Mouse (Mus musculus) stomach, embryonic 15.5 days (tissue): Measurements from ENCODE around the gene Hhat. TPM values are rescaled to one million over a fixed set of nuclear protein-coding genes. Genes with fewer than 3 reads are reported as not detected.
A peak's percentile ranks its signal among the peaks of the same experiment; 100 is the strongest.

Experiments
- ATAC-seq: fragments of 200-750 bp; cut with Nextera tagmentation; 2 replicates; pipeline ENCODE4 v1.8.0; 2017; ENCODE audit warnings: low read depth, moderate number of reproducible peaks, moderate TSS enrichment; ENCODE audit not compliant: insufficient read depth, low FRiP score
- H3K27ac ChIP-seq: fragments of 300-500 bp; sonication (generic); 2 replicates; pipeline ENCODE4 v1.5.1; 2015; ENCODE audit warnings: mild to moderate bottlenecking, inconsistent platforms
- H3K27me3 ChIP-seq: fragments of 300-500 bp; sonication (generic); replicated peaks from 2 replicates; pipeline ENCODE4 v1.6.1; 2015; ENCODE audit warnings: inconsistent platforms
- H3K36me3 ChIP-seq: fragments of 300-500 bp; sonication (generic); 2 replicates; pipeline ENCODE4 v1.6.1; 2015; ENCODE audit warnings: inconsistent platforms
- H3K4me1 ChIP-seq: fragments of 300-500 bp; sonication (generic); 2 replicates; pipeline ENCODE4 v1.6.1; 2015; ENCODE audit warnings: inconsistent platforms
- H3K4me2 ChIP-seq: fragments of 300-500 bp; sonication (generic); 2 replicates; pipeline ENCODE4 v1.6.1; 2015; ENCODE audit warnings: mild to moderate bottlenecking, inconsistent platforms
- H3K4me3 ChIP-seq: fragments of 300-500 bp; sonication (generic); replicated peaks from 2 replicates; pipeline ENCODE4 v1.5.1; 2015; ENCODE audit warnings: inconsistent platforms
- H3K9ac ChIP-seq: fragments of 300-500 bp; sonication (generic); 2 replicates; pipeline ENCODE4 v1.6.1; 2015; ENCODE audit warnings: inconsistent platforms
- H3K9me3 ChIP-seq: fragments of 300-500 bp; sonication (generic); 2 replicates; pipeline ENCODE4 v1.6.1; 2016; ENCODE audit warnings: inconsistent platforms
- WGBS: fragments of 180-500 bp; shearing (Covaris S2); methylation state at CpG from one replicate; pipeline ENCODE4 v1.1.7; 2015; 5-methylcytosine and 5-hydroxymethylcytosine counted together
- polyA plus RNA-seq: library from polyadenylated mRNA; unstranded; fragments of >200 nt; fragmentation: Nextera tagmentation; extraction: Ambion mirVana; gene quantifications from 2 replicates; pipeline ENCODE4 v1.2.1, GENCODE M21; 2015

The Hhat gene
- polyA plus RNA-seq, 1 experiment from 2014 or later, result 8.7 TPM

- H3K9ac ChIP-seq, result no peak overlapping the region
- WGBS, result 30% methylated on average over 6 of the region's 6 CpGs
- no peaks in the 10 kb centered on the region for H3K27me3 ChIP-seq
Observed at GRCm38 (mm10) chr1:192778869-192779514, 8.0 kb upstream of the Hhat start.

GRCm38 (mm10) chr1:192778206-192778605 is 7.2 kb upstream of the Hhat start:
- peak overlapping the region; percentile 67; the same call in 1 of the 2 replicates for H3K27ac ChIP-seq
- peaks cover 8% of the 10 kb centered on the region; the same call in 1 of the 2 replicates for H3K4me1 ChIP-seq
- no peak overlapping the region for H3K4me3 ChIP-seq
- H3K4me2 ChIP-seq, result no peak overlapping the region
- H3K27me3 ChIP-seq, result no peaks in the 10 kb centered on the region
- 86% methylated on average over 4 of the region's 4 CpGs for WGBS
- H3K9ac ChIP-seq, result no peak overlapping the region
- H3K36me3 ChIP-seq, result no peaks in the 10 kb centered on the region
- no peaks in the 10 kb centered on the region for H3K9me3 ChIP-seq
- ATAC-seq, result no peak

More at GRCm38 (mm10) chr1:192778869-192779514, 8.0 kb upstream of the Hhat start:
- H3K36me3 ChIP-seq, result no peaks in the 10 kb centered on the region
- no peaks in the 10 kb centered on the region for H3K9me3 ChIP-seq
- H3K27ac ChIP-seq, result peak overlapping the region; percentile 67
- H3K4me3 ChIP-seq, result no peak overlapping the region
- no peak overlapping the region for H3K4me2 ChIP-seq
- ATAC-seq, result no peak
- H3K4me1 ChIP-seq, result peaks cover 8% of the 10 kb centered on the region; the same call in 1 of the 2 replicates

- ATAC-seq, result peak; percentile 75
- Histone ChIP-seq H3K9me3 (no peaks in the 10 kb centered on the region), H3K27ac (peak overlapping the region; percentile 93), H3K9ac (no peak overlapping the region), H3K4me2 (peak overlapping the region; percentile 90), H3K27me3 (no peaks in the 10 kb centered on the region), H3K4me1 (peaks cover 12% of the 10 kb centered on the region; the same call in 1 of the 2 replicates), H3K4me3 (peak overlapping the region; percentile 62), H3K36me3 (no peaks in the 10 kb centered on the region)
- 12% methylated on average over 10 of the region's 10 CpGs for WGBS
Observed at GRCm38 (mm10) chr1:192770130-192770494, 911 bp downstream of the Hhat start.

GRCm38 (mm10) chr1:192765531-192765930 is 5.5 kb downstream of the Hhat start:
- ATAC-seq, result no peak
- Histone ChIP-seq H3K9ac (no peak overlapping the region), H3K27me3 (no peaks in the 10 kb centered on the region), H3K36me3 (no peaks in the 10 kb centered on the region), H3K4me2 (no peak overlapping the region), H3K4me1 (peaks cover 8% of the 10 kb centered on the region; the same call in 1 of the 2 replicates), H3K9me3 (no peaks in the 10 kb centered on the region), H3K27ac (no peak overlapping the region), H3K4me3 (no peak overlapping the region)
- WGBS, result 33% methylated on average over 4 of the region's 4 CpGs

DNA sequence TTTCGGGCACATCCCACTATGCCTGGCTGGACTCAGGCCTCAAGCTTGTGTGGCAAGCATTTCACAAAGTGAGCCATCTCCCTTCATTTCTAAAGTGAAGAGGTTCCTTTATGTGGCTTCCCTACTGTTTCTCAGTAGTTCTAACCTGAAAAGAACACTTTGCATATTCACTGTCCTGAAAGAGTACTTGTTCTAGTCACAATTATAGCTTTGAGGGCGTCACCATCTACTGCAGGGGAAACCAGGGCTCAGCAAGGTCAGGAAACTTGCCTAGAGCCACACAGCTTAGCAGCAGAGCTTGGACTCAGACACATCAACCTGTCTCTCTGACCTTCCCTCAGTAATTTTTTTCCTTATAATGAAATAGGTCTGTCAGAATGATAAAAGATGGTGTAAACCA is 6.5 kb downstream of the Hhat start:
- Histone ChIP-seq H3K27me3 (no peaks in the 10 kb centered on the region), H3K4me3 (no peak overlapping the region), H3K4me1 (peaks cover 4% of the 10 kb centered on the region; the same call in 1 of the 2 replicates), H3K9ac (no peak overlapping the region), H3K9me3 (no peaks in the 10 kb centered on the region), H3K36me3 (no peaks in the 10 kb centered on the region), H3K27ac (no peak overlapping the region), H3K4me2 (no peak overlapping the region)
- ATAC-seq, result no peak
- WGBS, result 66% methylated on average over 2 of the region's 2 CpGs

DNA sequence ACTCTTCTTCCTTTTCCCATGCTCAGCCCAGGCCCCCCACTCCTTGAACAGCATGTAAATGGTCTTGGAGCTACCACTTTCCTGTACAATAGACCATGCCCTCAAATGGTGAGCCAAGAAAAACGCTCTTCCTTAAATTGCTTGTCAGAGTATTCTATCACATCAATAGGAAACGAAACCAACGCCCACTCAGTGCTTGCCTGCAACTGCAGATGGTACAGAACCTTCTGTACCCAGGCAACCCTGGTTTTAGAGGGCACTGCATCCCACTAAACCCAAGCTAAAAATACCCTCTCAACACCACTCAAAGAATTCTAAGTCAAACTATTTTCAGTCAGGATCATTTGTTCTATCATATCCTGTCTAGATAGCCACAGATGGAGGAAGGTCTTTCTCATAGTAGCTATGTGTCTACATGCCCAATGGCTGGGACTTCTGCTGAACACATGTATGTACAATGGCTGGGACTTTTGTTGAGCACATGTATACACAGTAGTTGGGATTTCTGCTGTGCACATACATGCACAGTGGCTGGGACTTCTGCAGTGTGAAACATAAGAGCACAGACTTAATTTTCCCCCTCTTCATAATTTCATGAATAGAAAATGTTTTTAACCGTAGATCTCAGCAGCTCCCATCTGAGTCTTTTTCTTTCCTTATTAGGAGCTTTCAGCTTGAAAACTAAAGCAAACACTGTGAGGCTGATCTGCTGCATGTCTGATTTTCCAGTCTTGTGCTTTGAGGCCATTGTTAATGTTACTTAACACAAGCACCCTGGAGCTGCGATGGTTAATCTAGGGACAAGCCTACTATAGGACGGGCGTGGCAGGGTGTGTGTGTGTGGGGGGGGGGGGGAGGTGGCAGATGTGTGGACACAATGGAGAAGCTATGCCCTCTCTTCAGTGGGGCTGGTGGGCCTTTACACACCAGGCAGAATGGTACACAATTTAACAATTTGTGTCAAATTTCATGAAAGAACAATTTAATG is 7.8 kb downstream of the Hhat start:
- H3K9ac ChIP-seq, result no peak overlapping the region
- WGBS, result 61% methylated on average over 7 of the region's 7 CpGs
- H3K27ac ChIP-seq, result no peak overlapping the region
- no peak overlapping the region for H3K4me3 ChIP-seq
- no peak for ATAC-seq
- H3K4me2 ChIP-seq, result no peak overlapping the region
- peaks cover 4% of the 10 kb centered on the region; the same call in 1 of the 2 replicates for H3K4me1 ChIP-seq
- H3K36me3 ChIP-seq, result no peaks in the 10 kb centered on the region
- no peaks in the 10 kb centered on the region for H3K9me3 ChIP-seq
- no peaks in the 10 kb centered on the region for H3K27me3 ChIP-seq

DNA sequence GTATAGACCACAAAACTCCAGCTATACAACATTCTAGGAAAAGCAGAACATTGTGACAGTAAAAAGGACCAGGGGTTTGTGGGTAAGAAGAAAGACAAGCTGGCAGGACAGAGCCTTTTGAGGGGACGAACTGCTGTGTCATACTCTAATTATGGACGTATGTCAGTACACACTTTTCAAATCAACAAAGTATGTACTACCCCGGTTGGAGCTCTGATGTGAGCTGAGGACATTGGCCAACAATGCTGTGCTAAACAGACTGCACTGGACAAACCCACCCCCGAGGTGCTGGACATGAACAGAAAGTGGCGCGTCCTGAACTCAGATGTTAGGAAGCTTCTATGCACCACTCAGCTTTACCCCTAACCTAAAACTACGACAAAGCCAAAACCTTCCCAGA is 14.3 kb downstream of the Hhat start:
- Histone ChIP-seq H3K36me3 (no peaks in the 10 kb centered on the region), H3K4me1 (peaks cover 10% of the 10 kb centered on the region; the same call in 1 of the 2 replicates), H3K27me3 (no peaks in the 10 kb centered on the region), H3K27ac (no peak overlapping the region), H3K9ac (no peak overlapping the region), H3K4me2 (no peak overlapping the region), H3K4me3 (no peak overlapping the region), H3K9me3 (no peaks in the 10 kb centered on the region)
- ATAC-seq, result no peak
- 84% methylated on average over 7 of the region's 7 CpGs for WGBS

DNA sequence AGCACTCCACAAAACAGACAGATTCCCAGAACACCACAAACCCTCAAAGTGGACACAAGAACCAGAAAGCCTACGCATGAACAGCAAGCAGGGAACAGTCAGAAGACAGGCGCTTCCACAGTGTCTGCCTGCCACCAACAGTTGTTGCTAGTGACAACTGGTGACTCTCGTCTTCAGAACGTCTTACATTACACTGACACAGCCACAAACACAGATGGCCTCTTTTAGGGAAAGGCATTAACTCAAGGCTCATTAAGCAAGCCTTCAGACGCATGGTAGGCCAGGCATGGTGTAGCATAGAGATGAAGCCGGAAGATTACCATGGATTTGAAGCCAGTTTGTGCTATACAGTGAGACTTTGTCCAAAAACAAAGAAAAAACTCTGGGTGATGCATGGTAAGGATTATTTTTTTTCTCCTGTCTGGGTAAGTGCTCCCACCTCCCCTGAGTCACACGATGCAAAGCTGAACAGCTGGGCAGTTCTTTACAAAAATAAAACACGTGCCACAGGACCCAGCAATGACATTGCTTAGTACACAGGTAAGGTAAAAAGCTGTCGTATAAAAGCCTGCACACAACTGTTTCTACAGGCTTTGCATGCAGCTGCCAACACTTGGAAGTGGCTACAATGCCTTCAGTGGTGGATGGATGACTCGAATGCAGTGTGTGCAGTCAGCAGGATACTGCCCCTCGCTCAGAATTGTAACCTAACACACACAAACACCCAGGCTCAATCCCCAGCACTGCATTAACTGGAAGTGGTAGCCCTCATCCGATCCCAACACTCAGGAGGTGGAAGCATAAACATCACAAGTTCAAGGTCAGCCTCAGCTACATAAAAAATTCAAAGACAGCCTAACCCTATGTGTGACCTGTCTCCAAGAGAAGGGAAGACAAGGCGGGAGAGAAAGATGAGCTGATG is 15.1 kb downstream of the Hhat start:
- peaks cover 10% of the 10 kb centered on the region; the same call in 1 of the 2 replicates for H3K4me1 ChIP-seq
- no peak overlapping the region for H3K9ac ChIP-seq
- ATAC-seq, result no peak
- no peaks in the 10 kb centered on the region for H3K9me3 ChIP-seq
- H3K4me2 ChIP-seq, result no peak overlapping the region
- H3K27me3 ChIP-seq, result no peaks in the 10 kb centered on the region
- H3K36me3 ChIP-seq, result no peaks in the 10 kb centered on the region
- H3K27ac ChIP-seq, result no peak overlapping the region
- H3K4me3 ChIP-seq, result no peak overlapping the region
- WGBS, result 60% methylated on average over 13 of the region's 13 CpGs

GRCm38 (mm10) chr1:192755246-192755645 is 15.8 kb downstream of the Hhat start:
- ATAC-seq, result no peak
- no peak overlapping the region for H3K4me2 ChIP-seq

GRCm38 (mm10) chr1:192754268-192754667 is 16.8 kb downstream of the Hhat start:
- ATAC-seq, result peak; percentile 73; the same call in 1 of the 2 replicates
- H3K27me3 ChIP-seq, result no peaks in the 10 kb centered on the region
- no peaks in the 10 kb centered on the region for H3K9me3 ChIP-seq
- no peak overlapping the region for H3K4me2 ChIP-seq
- peaks cover 10% of the 10 kb centered on the region; the same call in 1 of the 2 replicates for H3K4me1 ChIP-seq
- no peaks in the 10 kb centered on the region for H3K36me3 ChIP-seq
- H3K9ac ChIP-seq, result no peak overlapping the region
- H3K4me3 ChIP-seq, result no peak overlapping the region
- H3K27ac ChIP-seq, result no peak overlapping the region
- 80% methylated on average over 4 of the region's 4 CpGs for WGBS

More at GRCm38 (mm10) chr1:192755246-192755645, 15.8 kb downstream of the Hhat start:
- Histone ChIP-seq H3K9me3 (no peaks in the 10 kb centered on the region), H3K4me3 (no peak overlapping the region), H3K9ac (no peak overlapping the region), H3K4me1 (peaks cover 10% of the 10 kb centered on the region; the same call in 1 of the 2 replicates), H3K36me3 (no peaks in the 10 kb centered on the region), H3K27ac (no peak overlapping the region), H3K27me3 (no peaks in the 10 kb centered on the region)
- 88% methylated on average over 13 of the region's 13 CpGs for WGBS
